Mouse (Mus musculus): ENCODE results near the gene Kctd14.
"Not testable (repeated sequence)": the region's sequence is repeated elsewhere in the genome, so short reads cannot be mapped to it uniquely, and the experiment has no call there.

The Kctd14 gene

GRCm38 (mm10) chr7:97451023-97451422 lies at the start of gene Kctd14:
Gene Kctd14, plus strand, starts transcription at chr7:97451323.
- not testable (repeated sequence) for DNase-seq

- DNase-seq, result no peak
These were observed 44.0 kb upstream of the Kctd14 start for GRCm38 (mm10) chr7:97407145-97407544.

- no peak for DNase-seq
These were observed 40.0 kb upstream of the Kctd14 start for GRCm38 (mm10) chr7:97411106-97411505.

- no peak for DNase-seq
These were observed 39.5 kb upstream of the Kctd14 start for GRCm38 (mm10) chr7:97411575-97411974.

GRCm38 (mm10) chr7:97413981-97414380 lies 37.1 kb upstream of the Kctd14 start:
- no peak for DNase-seq

GRCm38 (mm10) chr7:97414426-97414825 lies 36.7 kb upstream of the Kctd14 start:
- DNase-seq, result no peak

- DNase-seq, result no peak
These were observed 36.0 kb upstream of the Kctd14 start for GRCm38 (mm10) chr7:97414915-97415687.

- no peak for DNase-seq
These were observed 34.6 kb upstream of the Kctd14 start for GRCm38 (mm10) chr7:97416473-97416872.

GRCm38 (mm10) chr7:97416906-97417777 lies 34.0 kb upstream of the Kctd14 start, which contains the start of gene Thrsp:
Gene Thrsp, minus strand, starts transcription at chr7:97417730.
- DNase-seq, result no peak

GRCm38 (mm10) chr7:97418717-97419116 lies 32.4 kb upstream of the Kctd14 start:
- DNase-seq, result no peak

GRCm38 (mm10) chr7:97419163-97419562 lies 32.0 kb upstream of the Kctd14 start:
- no peak for DNase-seq

- DNase-seq, result no peak
These were observed 30.7 kb upstream of the Kctd14 start for GRCm38 (mm10) chr7:97420406-97420805.

GRCm38 (mm10) chr7:97420958-97421651 lies 30.0 kb upstream of the Kctd14 start:
- DNase-seq, result no peak

- DNase-seq, result no peak
These were observed 27.4 kb upstream of the Kctd14 start for GRCm38 (mm10) chr7:97423754-97424153.

GRCm38 (mm10) chr7:97424621-97425245 lies 26.4 kb upstream of the Kctd14 start:
- DNase-seq, result peak; percentile 69 to 87

- DNase-seq, result no peak
These were observed 24.6 kb upstream of the Kctd14 start for GRCm38 (mm10) chr7:97426566-97426965.

- DNase-seq, result no peak
These were observed 23.8 kb upstream of the Kctd14 start for GRCm38 (mm10) chr7:97427296-97427695.

- no peak for DNase-seq
These were observed 23.2 kb upstream of the Kctd14 start for GRCm38 (mm10) chr7:97427778-97428420.

GRCm38 (mm10) chr7:97429705-97430104 lies 21.4 kb upstream of the Kctd14 start:
- peak; percentile 14 to 41 for DNase-seq

GRCm38 (mm10) chr7:97433517-97433916 lies 17.6 kb upstream of the Kctd14 start:
- DNase-seq, result not testable (repeated sequence)

GRCm38 (mm10) chr7:97434517-97434916 lies 16.6 kb upstream of the Kctd14 start:
- no peak for DNase-seq

GRCm38 (mm10) chr7:97438986-97439385 lies 12.1 kb upstream of the Kctd14 start:
- no peak for DNase-seq

Data from spleen, adult 18-20 months (tissue).